Mouse (Mus musculus) adrenal gland (tissue): ENCODE measurements around the gene Grifin.

Experiments
- intact Hi-C: fragments of 180-260 bp; cut with DNase I; formaldehyde crosslinking; loops from one replicate; pipeline ENCODE4 v1.15.1; 2025

Gene Grifin

DNA sequence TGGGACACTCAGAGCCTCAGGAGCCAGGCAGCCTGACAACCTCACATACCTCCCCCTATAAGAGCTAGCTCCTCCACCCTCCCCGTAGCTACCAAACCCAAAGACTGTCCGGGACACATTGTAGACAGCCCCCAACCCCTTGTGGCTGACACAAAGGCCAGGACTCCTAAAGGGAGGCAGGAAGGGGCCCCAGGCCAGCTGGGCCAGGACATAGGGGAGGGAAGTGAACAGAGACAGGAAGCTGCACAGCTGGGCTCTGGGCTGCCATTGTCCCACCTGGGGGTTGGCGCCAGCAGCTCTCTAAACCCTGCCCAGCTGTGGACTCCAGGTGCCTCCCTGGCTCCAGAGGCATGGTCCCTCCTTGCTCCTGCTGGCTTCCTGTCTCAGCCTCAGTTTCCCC is 8.0 kb downstream of the Grifin start:
- intact Hi-C loops, result no loop called here

DNA sequence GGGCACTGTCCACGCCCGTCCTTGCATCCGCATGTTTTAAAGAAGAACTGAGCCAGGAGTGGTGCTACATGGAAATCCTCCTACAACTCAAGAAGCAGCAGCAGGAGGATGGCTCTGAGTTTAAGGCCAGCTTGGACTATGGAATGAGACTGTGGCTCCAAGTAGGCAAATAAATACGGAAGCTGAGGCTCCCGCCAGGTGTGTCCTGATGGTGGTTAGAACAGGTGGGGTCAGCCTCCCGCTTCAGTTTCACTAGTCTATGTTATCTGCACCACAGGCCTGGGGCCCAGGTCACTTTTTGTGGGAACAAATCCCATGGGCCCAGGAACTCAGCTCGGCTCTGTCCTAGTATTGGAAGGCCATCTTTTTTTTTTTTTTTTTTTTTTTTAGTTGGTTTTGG is 11.2 kb downstream of the Grifin start:
- intact Hi-C loops, result no loop called here

DNA sequence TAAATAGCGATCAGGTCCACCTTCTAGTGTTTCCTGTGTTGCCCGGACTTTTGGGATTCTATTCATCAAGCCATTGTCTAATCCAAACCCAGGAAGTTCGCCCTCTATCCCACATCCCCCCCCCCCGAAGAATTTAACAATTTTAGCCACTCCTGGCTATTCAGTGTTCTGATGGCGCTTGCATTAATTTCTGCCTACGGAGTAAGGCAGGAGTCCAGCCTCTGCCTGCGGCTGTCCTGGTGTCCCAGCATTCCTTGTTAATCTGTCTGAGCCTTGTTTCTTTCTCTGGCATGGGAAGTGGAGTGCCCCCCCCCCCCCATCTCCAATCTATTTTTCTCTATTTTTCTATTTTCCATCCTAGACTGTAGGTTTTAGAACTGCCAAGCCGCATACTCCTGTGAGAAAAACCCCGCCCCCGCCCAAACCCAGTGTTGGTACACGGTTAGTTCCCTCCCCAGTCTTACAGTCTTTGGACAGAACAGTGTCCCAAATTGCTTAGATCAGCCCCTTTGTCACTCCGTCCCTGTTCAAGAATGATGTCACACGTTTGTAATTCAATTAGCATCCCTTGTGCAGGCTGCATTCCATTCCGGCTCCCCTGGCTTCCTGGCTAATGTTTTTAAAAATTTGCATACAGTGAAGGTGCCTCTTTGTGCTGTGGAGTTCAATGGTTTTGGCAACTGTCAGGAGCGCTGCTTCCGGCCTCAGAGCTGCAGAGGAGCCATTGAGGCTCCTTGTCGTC is 15.4 kb downstream of the Grifin start:
- intact Hi-C loops, result no loop called here

GRCm38 (mm10) chr5:140546332-140546731 is 18.5 kb downstream of the Grifin start:
- intact Hi-C loops, result no loop called here

DNA sequence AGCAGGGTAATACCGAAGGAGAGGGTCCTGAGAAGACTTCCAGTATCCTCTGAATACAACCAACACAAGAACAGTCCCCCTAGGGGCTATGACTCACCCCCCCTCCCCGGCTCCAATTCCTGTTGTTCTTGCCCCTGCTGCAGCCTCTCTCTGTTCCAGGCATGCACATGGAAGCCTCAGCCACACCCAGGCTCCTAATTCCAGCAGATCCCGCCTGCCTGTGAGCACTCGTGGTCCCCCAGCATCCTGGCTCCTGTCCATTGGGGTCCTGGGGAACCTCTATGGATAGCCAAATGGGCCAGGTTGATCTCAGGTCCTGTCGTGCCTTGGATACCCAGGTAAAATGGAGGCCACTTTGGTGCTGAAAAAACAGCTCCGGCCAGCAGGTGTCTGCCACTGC is 19.2 kb downstream of the Grifin start:
- intact Hi-C loops, result no loop called here

- intact Hi-C loops, result loop anchor here (5.0 kb wide), 1 partner anchor 74 kb away; no protein-coding TSS in a partner anchor
Observed at GRCm38 (mm10) chr5:140542811-140543575, 21.9 kb downstream of the Grifin start.

DNA sequence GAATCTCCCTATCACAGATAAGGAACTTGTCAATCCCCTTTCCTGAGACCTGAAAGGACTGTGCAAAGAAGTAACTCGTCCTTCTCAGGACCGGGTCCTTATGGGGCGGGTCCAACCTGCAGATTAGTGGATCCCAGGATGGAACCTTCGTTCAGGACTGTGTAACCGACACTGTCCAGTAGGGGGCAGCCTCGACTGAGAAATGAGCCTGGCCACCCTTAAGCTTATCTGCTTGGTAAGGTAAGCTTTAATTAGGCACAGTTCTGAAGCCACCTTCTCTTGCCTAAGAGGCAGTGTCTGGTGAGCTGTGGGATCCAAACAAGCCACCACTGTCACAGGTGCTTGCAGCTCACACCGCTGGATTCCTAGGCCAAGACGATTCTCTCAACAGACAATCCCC is 24.8 kb downstream of the Grifin start:
- intact Hi-C loops, result loop anchor here (2.0 to 5.0 kb wide), 2 partner anchors 77 to 213 kb away; no protein-coding TSS in a partner anchor

DNA sequence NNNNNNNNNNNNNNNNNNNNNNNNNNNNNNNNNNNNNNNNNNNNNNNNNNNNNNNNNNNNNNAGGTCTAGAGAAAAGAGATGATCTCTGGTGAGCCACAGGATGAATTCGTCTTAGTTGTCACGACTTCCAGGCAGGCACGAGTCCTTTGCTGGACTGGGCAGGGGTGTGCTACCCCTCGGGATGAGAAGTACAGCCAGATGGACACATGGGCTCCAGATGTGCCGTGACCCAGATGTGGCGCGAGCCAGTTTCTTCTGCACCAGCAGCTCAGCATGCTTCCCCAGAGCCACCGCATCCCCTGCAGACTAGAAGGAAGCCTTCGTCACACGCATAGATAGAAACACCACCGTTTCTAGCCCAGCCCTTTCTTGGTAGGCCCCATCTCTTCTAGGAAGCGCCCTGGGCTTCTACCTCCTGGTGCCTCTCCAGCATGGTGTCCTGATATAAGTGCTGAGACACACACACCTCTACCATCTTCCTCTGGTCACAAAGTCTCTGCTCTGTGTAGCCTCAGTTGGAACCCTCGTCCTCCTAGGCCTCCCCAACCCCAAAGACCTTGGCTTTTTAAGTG is 26.7 kb downstream of the Grifin start:
- intact Hi-C loops, result loop anchor here (5.0 kb wide), 1 partner anchor 206 kb away; the partner anchor contains the start of gene Mrm2

DNA sequence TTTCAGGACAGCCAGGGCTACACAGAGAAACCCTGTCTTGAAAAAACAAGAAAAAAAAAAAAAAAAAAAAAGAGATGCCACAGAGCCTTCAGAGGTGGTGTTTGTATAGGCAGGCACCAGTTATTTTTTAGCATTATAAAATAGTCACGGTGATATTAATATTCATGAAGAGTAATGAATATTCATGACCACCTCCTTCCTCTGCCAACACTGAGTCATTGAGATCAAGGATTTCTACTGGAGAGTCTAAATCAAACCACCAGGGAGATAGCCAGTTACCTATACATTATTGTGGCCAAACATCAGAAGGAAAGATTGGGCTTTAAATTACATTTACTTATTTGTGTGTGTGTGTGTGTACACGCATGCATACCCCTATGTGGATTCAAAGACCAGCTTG is 38.1 kb downstream of the Grifin start:
- intact Hi-C loops, result loop anchor here (10.0 kb wide), 1 partner anchor 102 kb away; no protein-coding TSS in a partner anchor

- intact Hi-C loops, result loop anchor here (10.0 kb wide), 1 partner anchor 96 kb away; no protein-coding TSS in a partner anchor
Observed at GRCm38 (mm10) chr5:140521196-140521595, 43.7 kb downstream of the Grifin start.

GRCm38 (mm10) chr5:140517921-140518230 is 47.0 kb downstream of the Grifin start:
- intact Hi-C loops, result no loop called here

DNA sequence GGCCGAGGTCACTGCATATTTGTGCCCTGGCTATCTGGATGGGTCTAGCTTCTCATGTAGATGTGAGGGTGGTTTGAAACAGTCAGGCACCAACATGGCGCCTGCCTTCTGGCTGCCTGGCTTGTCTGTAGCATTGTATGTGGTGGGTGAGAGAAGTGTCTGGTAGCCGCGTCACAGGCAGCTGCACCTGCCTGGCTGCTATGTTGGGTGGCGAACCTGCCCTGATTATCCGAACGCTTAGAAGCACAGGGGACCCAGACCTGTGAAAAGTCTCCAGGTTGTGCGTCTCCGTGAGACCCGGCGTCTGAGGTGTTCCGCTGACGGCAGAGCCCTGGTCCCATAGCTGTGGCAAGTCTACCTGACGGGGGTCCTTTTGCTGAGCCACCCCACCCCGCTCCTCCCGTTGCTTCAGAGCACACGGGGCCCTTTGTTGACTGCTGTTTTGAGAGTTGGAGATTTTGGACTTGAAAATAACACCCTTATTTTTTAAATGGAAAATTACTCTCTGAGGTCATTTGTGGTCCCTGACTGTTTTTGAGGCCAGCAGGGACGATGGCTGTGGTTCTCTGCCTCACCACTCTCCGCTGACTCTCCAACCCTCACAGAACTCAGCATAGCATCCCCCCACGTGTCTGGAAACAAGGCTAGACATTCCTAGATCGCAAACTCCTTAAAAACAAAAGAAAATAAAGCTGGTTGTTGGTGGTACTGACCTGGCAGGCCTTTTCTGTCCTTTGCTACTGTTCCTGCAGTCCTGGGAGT is 47.5 kb downstream of the Grifin start:
- intact Hi-C loops, result no loop called here

GRCm38 (mm10) chr5:140514799-140515486 is 49.9 kb downstream of the Grifin start:
- intact Hi-C loops, result no loop called here

- intact Hi-C loops, result no loop called here
Observed at GRCm38 (mm10) chr5:140513921-140514320, 51.0 kb downstream of the Grifin start.
